Mouse (Mus musculus) testis, adult 2 months (tissue): ENCODE results near the gene Ak2.

Experiments
- CTCF ChIP-seq: fragments of 200-500 bp; IDR thresholded peaks from 2 replicates; pipeline ENCODE4 v1.5.1; 2012; ENCODE audit warnings: low read depth, mild to moderate bottlenecking, inconsistent platforms, low read length, moderate library complexity; ENCODE audit not compliant: control insufficient read depth, insufficient read depth, insufficient replicate concordance
- POLR2A ChIP-seq: fragments of 200-500 bp; IDR thresholded peaks from 2 replicates; pipeline ENCODE4 v1.6.1; 2012; ENCODE audit warnings: low read depth, mild to moderate bottlenecking, inconsistent platforms, low read length, moderate library complexity; ENCODE audit not compliant: control insufficient read depth

DNA sequence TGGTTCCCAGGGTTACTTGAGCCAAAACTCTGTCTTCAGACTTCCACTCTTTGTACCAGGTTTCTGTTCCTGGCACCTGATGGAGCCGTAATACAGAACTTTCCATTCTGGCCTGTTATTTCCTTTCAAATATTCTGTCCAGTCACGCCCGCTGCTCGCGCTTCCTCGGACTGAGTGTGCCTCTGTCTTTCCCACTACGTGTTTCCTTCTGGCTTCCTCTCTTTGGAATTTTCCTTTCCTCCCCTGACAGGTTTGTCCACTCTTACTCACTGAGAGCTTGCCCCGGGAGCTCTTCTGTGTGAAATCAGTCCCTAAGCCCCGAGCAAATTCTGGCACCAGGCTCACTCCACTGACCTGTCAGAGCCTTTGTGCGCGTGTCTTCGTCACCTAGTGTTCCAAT lies 63.0 kb downstream of the Ak2 start:
- TF ChIP-seq CTCF (no peak), POLR2A (no peak)
